8 mouse cellular contexts compared by ENCODE assay signal in genomic region chr2:4558651-4559203, GRCm38 (mm10).
DNase-seq lines count a peak whose midpoint lies in the region; ATAC-seq and TF ChIP-seq lines count a peak whose summit lies in the region.

No protein-coding gene starts in this region.

- H3K27ac ChIP-seq in liver, adult 2 months (replicated peaks; ENCODE audit: insufficient read depth, low read depth, low read length) = peak overlapping the region; percentile 74
- H3K27ac ChIP-seq in hindbrain, embryonic 11.5 days (ENCODE audit: low read depth, low read length) = peak overlapping the region; percentile 90
- H3K27ac ChIP-seq in midbrain, embryonic 13.5 days = peak overlapping the region; percentile 79

- H3K4me2 ChIP-seq in hindbrain, embryonic 11.5 days (replicated peaks; ENCODE audit: low read depth, low read length) = peak overlapping the region; percentile 70
- peak overlapping the region; percentile 60 for H3K4me2 ChIP-seq in midbrain, embryonic 13.5 days (replicated peaks)

- 23% methylated on average over 8 of the region's 8 CpGs for WGBS in liver, adult 2 months
- 22% methylated on average over 8 of the region's 8 CpGs for WGBS in hindbrain, embryonic 11.5 days
- 14% methylated on average over 8 of the region's 8 CpGs for WGBS in midbrain, embryonic 13.5 days

- peak overlapping the region; percentile 47 for H3K9ac ChIP-seq in liver, adult 2 months (ENCODE audit: low read depth, low read length)
- H3K9ac ChIP-seq in hindbrain, embryonic 11.5 days (ENCODE audit: low read depth, low read length) = peak overlapping the region; percentile 64
- peak overlapping the region; percentile 59 for H3K9ac ChIP-seq in midbrain, embryonic 13.5 days (replicated peaks)

- no peaks in the 10 kb centered on the region for H3K36me3 ChIP-seq in liver, adult 2 months (ENCODE audit: control insufficient read depth, insufficient read depth, low read length)
- no peaks in the 10 kb centered on the region for H3K36me3 ChIP-seq in hindbrain, embryonic 11.5 days (ENCODE audit: control insufficient read depth, insufficient read depth, low read length)
- peaks cover 8% of the 10 kb centered on the region; the same call in 1 of the 2 replicates for H3K36me3 ChIP-seq in midbrain, embryonic 13.5 days

- peak overlapping the region; percentile 57 for H3K4me3 ChIP-seq in liver, adult 2 months (ENCODE audit: insufficient read depth, low read depth, low read length)
- H3K4me3 ChIP-seq in hindbrain, embryonic 11.5 days (ENCODE audit: low read depth, low read length) = peak overlapping the region; percentile 39
- H3K4me3 ChIP-seq in midbrain, embryonic 13.5 days (replicated peaks) = peak overlapping the region; percentile 38

- DNase-seq in liver, adult 2 months (ENCODE audit: extremely low read depth, low read depth, low spot score) = no peak
- no peak for DNase-seq in liver
- DNase-seq in embryo, embryonic 10.5 days (ENCODE audit: low spot score) = peak; percentile 52
- DNase-seq in hindbrain, embryonic 11.5 days (ENCODE audit: low spot score) = peak; percentile 48
- no peak for DNase-seq in adrenal gland, postnatal 14 days
- no peak for DNase-seq in layer of hippocampus, postnatal 25 days (ENCODE audit: extremely low spot score in 1 of 2, low spot score in 1 of 2)
- DNase-seq in urinary bladder, postnatal 10 days (ENCODE audit: low spot score) = no peak

- H3K79me2 ChIP-seq in liver, adult 2 months (ENCODE audit: control insufficient read depth, insufficient read depth, low read length) = peaks cover 6% of the 10 kb centered on the region; the same call in 1 of the 2 replicates

- H3K4me1 ChIP-seq in liver, adult 2 months (ENCODE audit: control insufficient read depth, insufficient read depth, low read length) = 0 out of 2 replicates have a peak, but pooled peaks cover 6% of the 10 kb centered on the region
- H3K4me1 ChIP-seq in hindbrain, embryonic 11.5 days (replicated peaks; ENCODE audit: control insufficient read depth, insufficient read depth, low read length) = peaks cover 20% of the 10 kb centered on the region
- H3K4me1 ChIP-seq in midbrain, embryonic 13.5 days (replicated peaks) = peaks cover 85% of the 10 kb centered on the region

- ATAC-seq in hindbrain, embryonic 11.5 days (ENCODE audit: low FRiP score) = no peak
- no peak for ATAC-seq in midbrain, embryonic 13.5 days

- no peak for TF ChIP-seq POLR2A in liver, adult 2 months (IDR thresholded peaks at IDR 0.05; ENCODE audit: extremely low read depth, insufficient read depth, low read length)

- H3K27me3 ChIP-seq in liver, adult 2 months (ENCODE audit: control insufficient read depth, insufficient read depth, low read length) = no peaks in the 10 kb centered on the region
- no peaks in the 10 kb centered on the region for H3K27me3 ChIP-seq in hindbrain, embryonic 11.5 days (ENCODE audit: control insufficient read depth, insufficient read depth, low read length)
- no peaks in the 10 kb centered on the region for H3K27me3 ChIP-seq in midbrain, embryonic 13.5 days

- no peaks in the 10 kb centered on the region for H3K9me3 ChIP-seq in hindbrain, embryonic 11.5 days (ENCODE audit: control insufficient read depth, low read length)
- no peaks in the 10 kb centered on the region for H3K9me3 ChIP-seq in midbrain, embryonic 13.5 days

- no peak for TF ChIP-seq CTCF in liver, adult 2 months (IDR thresholded peaks at IDR 0.05; ENCODE audit: low read depth, low read length)

Comparison
In these comparisons a context has a peak if more than half of its experiments do, and no peak if none do; other contexts are left out.
1. DNase-seq: peak in embryo, embryonic 10.5 days (single experiment) and hindbrain, embryonic 11.5 days (single experiment); none in liver, adult 2 months (single experiment), liver (single experiment), adrenal gland, postnatal 14 days (single experiment), layer of hippocampus, postnatal 25 days (0 of 2) and urinary bladder, postnatal 10 days (single experiment).
2. Peak in every context shown above with its lines, with median percentiles within 50 percentile points of each other: H3K27ac ChIP-seq, H3K4me3 ChIP-seq and H3K9ac ChIP-seq.